Mouse (Mus musculus) ES-CJ7 (cell line): ENCODE measurements around the gene Slc35c1.

Experiments used
- DNase-seq: peaks from one replicate; pipeline ENCODE4 v3.0.0; 2011; ENCODE audit warnings: low read depth, low spot score

Gene Slc35c1

GRCm38 (mm10) chr2:92459921-92460707 lies at the start of gene Slc35c1:
Gene Slc35c1, minus strand, starts transcription at chr2:92460538.
- DNase-seq = no peak

- DNase-seq = no peak
These were observed 45.0 kb upstream of the Slc35c1 start for GRCm38 (mm10) chr2:92505291-92505690.

- DNase-seq = peak; percentile 52
These were observed 43.1 kb upstream of the Slc35c1 start for GRCm38 (mm10) chr2:92503421-92503820.

GRCm38 (mm10) chr2:92499701-92500322 lies 39.5 kb upstream of the Slc35c1 start:
- DNase-seq = peak; percentile 57

- no peak for DNase-seq
These were observed 36.8 kb upstream of the Slc35c1 start for GRCm38 (mm10) chr2:92497112-92497511.

GRCm38 (mm10) chr2:92496681-92497080 lies 36.3 kb upstream of the Slc35c1 start:
- no peak for DNase-seq

- DNase-seq = no peak
These were observed 34.6 kb upstream of the Slc35c1 start for GRCm38 (mm10) chr2:92494956-92495355.

- no peak for DNase-seq
These were observed 34.1 kb upstream of the Slc35c1 start for GRCm38 (mm10) chr2:92494423-92494822.

- DNase-seq = no peak
These were observed 33.5 kb upstream of the Slc35c1 start for GRCm38 (mm10) chr2:92493656-92494390.

GRCm38 (mm10) chr2:92491950-92492501 lies 31.7 kb upstream of the Slc35c1 start:
- DNase-seq = no peak

GRCm38 (mm10) chr2:92490541-92490940 lies 30.2 kb upstream of the Slc35c1 start:
- no peak for DNase-seq

GRCm38 (mm10) chr2:92487791-92488190 lies 27.5 kb upstream of the Slc35c1 start:
- no peak for DNase-seq

- no peak for DNase-seq
These were observed 26.6 kb upstream of the Slc35c1 start for GRCm38 (mm10) chr2:92486911-92487310.

GRCm38 (mm10) chr2:92486403-92486802 lies 26.1 kb upstream of the Slc35c1 start:
- peak; percentile 80 for DNase-seq

- peak; percentile 63 for DNase-seq
These were observed 25.4 kb upstream of the Slc35c1 start for GRCm38 (mm10) chr2:92485640-92486295.

GRCm38 (mm10) chr2:92484256-92485025 lies 24.1 kb upstream of the Slc35c1 start:
- DNase-seq = no peak

GRCm38 (mm10) chr2:92483505-92483904 lies 23.2 kb upstream of the Slc35c1 start:
- DNase-seq = no peak

GRCm38 (mm10) chr2:92482551-92482950 lies 22.2 kb upstream of the Slc35c1 start:
- DNase-seq = no peak

GRCm38 (mm10) chr2:92478313-92478688 lies 18.0 kb upstream of the Slc35c1 start:
- no peak for DNase-seq

GRCm38 (mm10) chr2:92477672-92478312 lies 17.5 kb upstream of the Slc35c1 start:
- no peak for DNase-seq
